Mouse (Mus musculus) left cerebral cortex, postnatal 36 days (tissue): ENCODE measurements around the gene Irgm2. TPM values are rescaled to one million over a fixed set of nuclear protein-coding genes. Genes with fewer than 3 reads are reported as not detected.

Source experiments
- DNase-seq, 2 experiments: peaks; one replicate each; pipeline ENCODE4 v3.0.0; 2021 to 2022; ENCODE audit warnings: low spot score in 2 of 2, mixed read lengths in 1 of 2
- intact Hi-C: fragments of 180-260 bp; cut with DNase I; formaldehyde crosslinking; loops from one replicate; pipeline ENCODE4 v1.15.1; 2025
- total RNA-seq, 2 experiments: library from RNA; stranded (reverse); gene quantifications; 2 replicates each; pipeline ENCODE4 v1.2.3; 2021

Irgm2 gene
- total RNA-seq, 2 experiments from 2014 or later, result 2.3 to 2.7 TPM

GRCm38 (mm10) chr11:58247294-58247693 is 47.9 kb downstream of the Irgm2 start:
- intact Hi-C loops, result no loop called here
- DNase-seq, result no peak

GRCm38 (mm10) chr11:58249203-58249981 is 50.0 kb downstream of the Irgm2 start:
- intact Hi-C loops, result no loop called here
- DNase-seq, result no peak

GRCm38 (mm10) chr11:58250550-58250949 is 51.1 kb downstream of the Irgm2 start:
- intact Hi-C loops, result no loop called here
- no peak for DNase-seq

- DNase-seq, result peak in 1 of 2 experiments; percentile 5
- intact Hi-C loops, result no loop called here
Measured at GRCm38 (mm10) chr11:58254411-58254810, 55.0 kb downstream of the Irgm2 start.

- intact Hi-C loops, result no loop called here
Measured at GRCm38 (mm10) chr11:58257816-58258215, 58.4 kb downstream of the Irgm2 start.

GRCm38 (mm10) chr11:58260156-58260555 is 60.7 kb downstream of the Irgm2 start:
- no peak for DNase-seq
- intact Hi-C loops, result no loop called here

More at GRCm38 (mm10) chr11:58257816-58258215, 58.4 kb downstream of the Irgm2 start:
- DNase-seq, result no peak

- intact Hi-C loops, result no loop called here
- DNase-seq, result no peak
Measured at GRCm38 (mm10) chr11:58261826-58262225, 62.4 kb downstream of the Irgm2 start.

- DNase-seq, result no peak
- intact Hi-C loops, result no loop called here
Measured at GRCm38 (mm10) chr11:58262336-58262735, 62.9 kb downstream of the Irgm2 start.

- intact Hi-C loops, result no loop called here
- DNase-seq, result no peak
Measured at GRCm38 (mm10) chr11:58263516-58263915, 64.1 kb downstream of the Irgm2 start.

GRCm38 (mm10) chr11:58264546-58264945 is 65.1 kb downstream of the Irgm2 start:
- DNase-seq, result no peak
- intact Hi-C loops, result no loop called here

GRCm38 (mm10) chr11:58268285-58268684 is 68.9 kb downstream of the Irgm2 start:
- intact Hi-C loops, result no loop called here
- DNase-seq, result no peak

Other genes starting within 250 kb of the Irgm2 start
- 10 to 100 TPM; 84.8 to 92.3 TPM for gene Larp1, start 190.6 kb upstream of the Irgm2 start, total RNA-seq
- gene Gm12248, start 106.5 kb upstream of the Irgm2 start, total RNA-seq, result not detected
- gene Cnot8, start 95.5 kb upstream of the Irgm2 start, total RNA-seq, result 10 to 100 TPM; 51.9 to 58.0 TPM
- 10 to 100 TPM; 17.1 to 18.1 TPM for gene Gemin5, start 31.1 kb upstream of the Irgm2 start, total RNA-seq
- 10 to 100 TPM; 30.7 to 37.4 TPM for gene Mrpl22, start 28.0 kb upstream of the Irgm2 start, total RNA-seq
- 1 to 10 TPM; 3.6 to 3.8 TPM for gene Igtp, start 62 bp upstream of the Irgm2 start, total RNA-seq
- gene 4930438A08Rik, start 75.2 kb downstream of the Irgm2 start, total RNA-seq, result not detected
- gene Zfp692, start 107.5 kb downstream of the Irgm2 start, total RNA-seq, result 10 to 100 TPM; 17.8 to 31.5 TPM
- 10 to 100 TPM; 42.5 to 57.4 TPM for gene Zfp672, start 130.7 kb downstream of the Irgm2 start, total RNA-seq
- gene Sh3bp5l, start 131.1 kb downstream of the Irgm2 start, total RNA-seq, result 10 to 100 TPM; 53.6 to 57.8 TPM
- gene Lypd8, start 179.4 kb downstream of the Irgm2 start, total RNA-seq, result not detected
- not detected for gene 1810065E05Rik, start 221.5 kb downstream of the Irgm2 start, total RNA-seq
- gene Gm12253, start 232.9 kb downstream of the Irgm2 start, total RNA-seq, result not detected